ENCODE assay signal across 21 mouse cellular contexts in genomic region chr10:41146141-41146540, GRCm38 (mm10).
"Had no signal": no experiment of that assay in that cellular context is flagged by ENCODE, and none has a peak within 500 bp of the region (broad histone marks: within the 10 kb centered on the region; RNA-seq: fewer than 3 reads in every experiment).

No protein-coding gene starts in this region.

- H3K36me3 ChIP-seq: limb, embryonic 13.5 days; liver, embryonic 12.5 days; liver, embryonic 15.5 days; lung, embryonic 15.5 days; midbrain, embryonic 10.5 days; midbrain, embryonic 13.5 days; neural tube, embryonic 13.5 days had no signal

- H3K9ac ChIP-seq: limb, embryonic 13.5 days; liver, embryonic 12.5 days; liver, embryonic 15.5 days; lung, embryonic 15.5 days; midbrain, embryonic 13.5 days; neural tube, embryonic 13.5 days had no signal

- H3K27me3 ChIP-seq: limb, embryonic 13.5 days; lung, embryonic 15.5 days; midbrain, embryonic 13.5 days; neural tube, embryonic 13.5 days had no signal

- H3K4me3 ChIP-seq: limb, embryonic 13.5 days; liver, embryonic 12.5 days; liver, embryonic 15.5 days; lung, embryonic 15.5 days; megakaryocyte, embryonic 14.5 days; midbrain, embryonic 10.5 days; midbrain, embryonic 13.5 days; myocyte; neural tube, embryonic 13.5 days had no signal

- H3K27ac ChIP-seq: limb, embryonic 13.5 days; liver, embryonic 12.5 days; liver, embryonic 15.5 days; lung, embryonic 15.5 days; midbrain, embryonic 10.5 days; midbrain, embryonic 13.5 days; neural tube, embryonic 13.5 days had no signal

- DNase-seq: kidney, adult 18-20 months; kidney, adult 9 months; kidney, postnatal 14 days; kidney, postnatal 4 days; liver; lung, adult 18-20 months; lung, postnatal 10 days; lung, postnatal 36 days; retina, postnatal 1 day; thymus, adult 2 months; thymus, postnatal 14 days; thymus, postnatal 4 days had no signal

- H3K4me1 ChIP-seq: limb, embryonic 13.5 days; lung, embryonic 15.5 days; megakaryocyte, embryonic 14.5 days; midbrain, embryonic 13.5 days had no signal
